In the genomic region with DNA sequence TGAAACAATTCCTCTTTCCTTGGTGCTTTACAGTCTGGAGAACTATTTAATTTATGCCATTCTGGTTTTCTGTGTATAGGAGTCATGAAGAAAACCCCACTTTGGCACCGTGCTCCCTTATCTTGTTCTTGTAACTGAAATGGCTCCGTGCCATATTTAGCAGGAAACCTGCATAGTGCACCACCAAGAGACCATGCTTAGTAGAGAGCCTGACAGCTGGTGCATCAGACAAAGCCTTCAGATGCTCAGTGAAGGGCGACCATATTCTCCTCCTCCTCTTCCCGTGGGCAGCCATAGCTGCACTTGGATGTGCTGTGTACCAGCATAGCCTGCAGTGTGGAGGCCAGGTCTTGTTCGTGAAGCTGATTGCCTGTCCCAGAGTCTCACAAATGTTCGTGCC, we compare ENCODE assay signal across 9 mouse cellular contexts.
DNase-seq lines count a peak whose midpoint lies in the region; ATAC-seq and TF ChIP-seq lines count a peak whose summit lies in the region.
"Had no signal": no experiment of that assay in that cellular context is flagged by ENCODE, and none has a peak within 500 bp of the region (broad histone marks: within the 10 kb centered on the region; RNA-seq: fewer than 3 reads in every experiment).

No protein-coding gene starts in this region.

- H3K79me2 ChIP-seq in liver, adult 2 months (ENCODE audit: control insufficient read depth, insufficient read depth, low read length): peaks cover 4% of the 10 kb centered on the region; the same call in 1 of the 2 replicates

- no peak for TF ChIP-seq POLR2A in liver, adult 2 months (IDR thresholded peaks at IDR 0.05; ENCODE audit: extremely low read depth, insufficient read depth, low read length)

- no peaks in the 10 kb centered on the region for H3K9me3 ChIP-seq in heart, embryonic 14.5 days (ENCODE audit: control insufficient read depth, low read length)

- WGBS in liver, adult 2 months: 78% methylated on average over 6 of the region's 6 CpGs
- 30% methylated on average over 6 of the region's 6 CpGs for WGBS in heart, embryonic 14.5 days

- no peak overlapping the region for H3K9ac ChIP-seq in liver, adult 2 months (ENCODE audit: low read depth, low read length)
- H3K9ac ChIP-seq in heart, embryonic 14.5 days (ENCODE audit: low read length): no peak overlapping the region

- intact Hi-C loops in gastrocnemius, adult 2 months (cut with DNase I): no loop called here

- H3K4me2 ChIP-seq in heart, embryonic 14.5 days (ENCODE audit: low read length): no peak overlapping the region

- ATAC-seq in heart, embryonic 14.5 days (ENCODE audit: insufficient number of reproducible peaks, insufficient read depth, low FRiP score, low read depth): peak; percentile 82
- ATAC-seq: inflammation-experienced regulatory T-cells, adult 6 months had no signal

- no peaks in the 10 kb centered on the region for H3K27me3 ChIP-seq in liver, adult 2 months (ENCODE audit: control insufficient read depth, insufficient read depth, low read length)
- H3K27me3 ChIP-seq in heart, embryonic 14.5 days (ENCODE audit: control insufficient read depth, insufficient read depth, low read length): no peaks in the 10 kb centered on the region

- no peaks in the 10 kb centered on the region for H3K36me3 ChIP-seq in liver, adult 2 months (ENCODE audit: control insufficient read depth, insufficient read depth, low read length)
- H3K36me3 ChIP-seq in heart, embryonic 14.5 days (ENCODE audit: control insufficient read depth, insufficient read depth, low read length): no peaks in the 10 kb centered on the region

- H3K4me1 ChIP-seq in liver, adult 2 months (ENCODE audit: control insufficient read depth, insufficient read depth, low read length): no peaks in the 10 kb centered on the region
- peaks cover 6 to 10% of the 10 kb centered on the region in 2 experiments for H3K4me1 ChIP-seq in heart, embryonic 14.5 days (ENCODE audit: control insufficient read depth in 2 of 2, insufficient read depth in 2 of 2, low read length in 2 of 2)

- no peak overlapping the region for H3K4me3 ChIP-seq in liver, adult 2 months (ENCODE audit: insufficient read depth, low read depth, low read length)
- H3K4me3 ChIP-seq in heart, embryonic 14.5 days (ENCODE audit: control insufficient read depth in 1 of 2, insufficient read depth in 1 of 2, low read depth in 1 of 2, low read length in 2 of 2): no peak overlapping the region
- H3K4me3 ChIP-seq in gastrocnemius, adult 2 months: no peak overlapping the region

- no peak overlapping the region for H3K27ac ChIP-seq in liver, adult 2 months (replicated peaks; ENCODE audit: insufficient read depth, low read depth, low read length)
- no peak overlapping the region for H3K27ac ChIP-seq in heart, embryonic 14.5 days (replicated peaks in 1 of 2; ENCODE audit: control insufficient read depth in 1 of 2, insufficient read depth in 1 of 2, low read depth in 2 of 2, low read length in 2 of 2)
- H3K27ac ChIP-seq in gastrocnemius, adult 2 months: no peak overlapping the region

- no peak for TF ChIP-seq CTCF in liver, adult 2 months (IDR thresholded peaks at IDR 0.05; ENCODE audit: low read depth, low read length)
- TF ChIP-seq CTCF in gastrocnemius, adult 2 months (IDR thresholded peaks at IDR 0.05): no peak

- peak; percentile 24 to 32 for DNase-seq in cerebellum, postnatal 14 days
- no peak for DNase-seq in cerebellum, adult 9-10 months
- peak; percentile 6 for DNase-seq in liver, adult 2 months (ENCODE audit: extremely low read depth, low read depth, low spot score)
- no peak for DNase-seq in liver
- peak; percentile 14 for DNase-seq in lung, postnatal 25 days (ENCODE audit: low spot score)
- DNase-seq in gastrocnemius, adult 2 months: no peak
- no peak for DNase-seq in gastrocnemius, adult 18-20 months (ENCODE audit: low spot score)

Comparison
In these comparisons a context has a peak if more than half of its experiments do, and no peak if none do; other contexts are left out.
1. DNase-seq: peak in cerebellum, postnatal 14 days (2 of 2), liver, adult 2 months (single experiment) and lung, postnatal 25 days (single experiment); none in cerebellum, adult 9-10 months (single experiment), liver (single experiment), gastrocnemius, adult 2 months (single experiment) and gastrocnemius, adult 18-20 months (single experiment).